Mouse (Mus musculus): ENCODE measurements at regions not wholly inside any gene's neighbourhood (a gene's known extent, or its start where the extent isn't known, plus 50 kb on each side); places are given as distances from the start of the nearest gene placed in this dataset.

DNA sequence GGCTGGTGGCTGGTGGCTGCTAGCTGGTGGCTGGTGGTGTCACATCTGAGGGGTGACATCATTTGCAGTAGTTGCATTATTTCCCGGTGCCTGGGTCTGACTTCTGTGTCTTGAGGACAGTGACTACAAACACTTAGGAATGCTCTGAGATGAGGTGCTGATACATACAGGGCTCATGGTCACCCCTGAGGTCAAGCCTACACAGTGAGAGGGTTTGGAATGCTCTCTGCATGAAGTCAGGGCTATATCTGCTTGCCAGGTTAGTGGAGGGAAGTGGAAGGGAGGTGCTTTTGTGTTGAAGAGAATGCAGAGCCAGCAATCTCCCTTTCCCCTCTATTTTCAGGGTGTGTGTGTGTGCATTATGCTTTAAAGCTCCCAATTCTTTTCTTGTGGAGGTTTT is 74.1 kb upstream of the Slc38a2 start:
- DNase-seq (ENCODE audit: low spot score in 2 of 2): no peak

GRCm38 (mm10) chr15:96772701-96773100 is 73.2 kb upstream of the Slc38a2 start:
- no peak for DNase-seq (ENCODE audit: low spot score in 2 of 2)

DNA sequence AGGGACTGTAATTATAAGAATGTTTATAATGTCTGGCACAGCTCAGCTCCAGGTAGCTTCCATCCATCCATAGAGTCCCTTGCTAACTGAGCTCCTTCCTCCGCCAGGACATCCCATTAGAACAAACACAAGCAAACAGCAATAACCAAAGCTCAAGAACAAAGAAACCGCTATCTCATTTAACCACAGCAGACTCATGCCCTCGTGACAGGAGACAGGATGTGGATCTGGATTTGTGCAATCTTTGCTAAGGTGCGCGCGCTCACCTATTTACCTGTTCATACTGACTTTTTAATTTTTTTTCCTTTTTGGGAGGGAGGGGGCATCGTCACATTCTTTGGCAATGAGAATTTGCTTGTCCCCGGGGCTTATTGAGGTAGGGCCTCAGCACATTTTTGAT is 71.3 kb upstream of the Slc38a2 start:
- DNase-seq (ENCODE audit: low spot score in 2 of 2): no peak

DNA sequence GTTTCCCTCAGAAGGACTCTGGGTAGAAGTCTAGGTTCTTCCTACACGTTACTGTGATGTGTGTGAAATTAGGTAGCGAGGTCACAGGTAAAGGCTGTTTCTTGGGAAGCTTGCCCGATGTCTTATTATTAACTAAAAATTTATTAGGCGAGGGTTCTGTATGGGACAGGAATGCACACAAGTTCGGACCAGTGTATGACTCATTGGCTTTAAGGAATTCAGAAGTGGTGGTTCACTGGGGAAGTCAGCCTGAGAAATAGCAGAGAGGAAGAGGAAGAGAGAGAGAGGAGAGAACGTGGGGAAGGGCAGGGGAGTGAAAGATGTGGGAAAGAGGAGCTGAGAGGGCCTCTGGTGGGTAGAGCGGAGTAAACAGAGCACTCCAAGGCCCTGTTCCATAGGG is 70.8 kb upstream of the Slc38a2 start:
- DNase-seq (ENCODE audit: low spot score in 2 of 2): no peak

GRCm38 (mm10) chr15:96769751-96770150 is 70.2 kb upstream of the Slc38a2 start:
- no peak for DNase-seq (ENCODE audit: low spot score in 2 of 2)

GRCm38 (mm10) chr15:96768301-96768993 is 68.9 kb upstream of the Slc38a2 start:
- DNase-seq (ENCODE audit: low spot score in 2 of 2): peak; percentile 22 to 28

DNA sequence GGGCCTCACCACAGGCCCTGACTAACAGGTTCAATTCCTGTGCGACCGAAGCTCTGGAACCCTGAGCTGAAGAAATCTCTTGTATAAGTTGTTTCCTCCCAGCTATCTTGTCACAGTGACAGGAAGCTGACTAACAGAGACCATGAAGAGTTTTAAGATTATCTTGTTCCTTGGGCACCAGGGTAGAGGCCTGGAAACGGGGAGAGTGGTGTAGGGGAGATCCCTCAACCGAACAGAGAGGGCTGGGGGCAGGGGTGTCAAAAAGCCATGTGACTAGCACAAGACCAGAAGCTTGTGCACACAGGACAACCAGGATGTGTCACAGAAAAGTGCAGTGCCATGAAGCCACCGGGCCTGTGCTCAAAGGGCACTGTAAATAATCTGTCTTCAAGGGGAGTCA is 67.7 kb upstream of the Slc38a2 start:
- DNase-seq (ENCODE audit: low spot score in 2 of 2): no peak

- DNase-seq (ENCODE audit: low spot score in 2 of 2): no peak
Observed at GRCm38 (mm10) chr15:96766238-96766637, 66.7 kb upstream of the Slc38a2 start.

DNA sequence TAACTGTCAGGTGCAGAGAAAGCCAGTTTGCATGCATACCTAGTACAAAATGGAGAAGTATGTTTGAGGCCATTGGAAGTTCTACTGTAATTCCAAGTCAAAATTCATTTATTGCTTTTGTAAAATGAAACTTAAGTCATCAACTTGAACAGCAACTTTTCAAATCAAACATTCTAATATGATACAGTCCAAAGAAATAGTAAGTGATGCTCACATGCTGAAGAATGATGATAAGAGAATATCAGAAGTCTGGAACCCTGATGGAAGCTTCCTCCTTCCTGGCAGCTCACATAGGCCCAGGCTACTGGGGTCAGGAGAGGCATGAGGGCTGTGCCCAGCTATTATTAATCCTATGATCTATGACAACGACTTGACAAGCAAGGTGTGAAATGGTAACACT is 64.1 kb upstream of the Slc38a2 start:
- DNase-seq (ENCODE audit: low spot score in 2 of 2): no peak

DNA sequence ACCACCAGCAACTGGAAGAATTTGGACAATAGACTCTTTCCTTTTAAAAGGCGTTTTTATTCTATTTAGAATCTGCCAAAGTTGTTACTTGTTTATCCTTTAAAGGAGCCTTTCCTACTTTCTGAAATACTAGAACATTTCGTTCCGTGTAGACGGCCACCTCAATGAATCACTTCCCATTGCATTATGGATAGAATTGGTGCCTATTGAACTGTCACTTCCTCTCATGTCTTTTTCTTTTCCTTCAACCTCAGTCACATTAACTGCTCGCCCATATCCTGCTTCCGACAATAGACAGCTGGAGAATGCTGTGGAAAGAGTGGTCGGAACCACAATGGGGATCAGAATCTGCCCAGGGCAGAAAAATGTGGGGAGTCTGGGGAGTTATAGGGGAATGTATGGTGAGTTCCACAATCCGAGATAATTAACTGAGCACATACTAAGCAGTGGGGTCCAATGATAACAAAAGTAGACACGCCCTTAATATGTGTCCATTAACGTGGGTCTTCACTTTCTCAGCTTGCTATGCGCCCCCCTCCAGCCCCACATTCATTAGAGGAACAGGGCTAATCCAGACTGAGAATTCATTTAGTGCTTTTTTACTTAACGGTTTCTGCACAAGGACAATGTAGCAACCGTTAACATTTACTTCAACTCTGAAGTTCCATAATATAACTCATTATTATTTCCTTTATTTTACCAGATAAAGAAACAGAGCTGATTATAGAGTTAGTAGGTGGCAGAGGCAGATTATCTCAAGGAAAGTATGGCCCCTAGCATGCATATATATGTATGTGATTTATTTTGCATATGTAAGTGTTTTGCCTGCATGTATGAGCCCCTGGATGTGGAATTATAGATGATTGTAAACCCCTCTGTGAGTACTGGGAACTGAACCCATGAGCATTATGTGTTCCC is 59.8 kb upstream of the Slc38a2 start:
- no peak for DNase-seq (ENCODE audit: low spot score in 2 of 2)

DNA sequence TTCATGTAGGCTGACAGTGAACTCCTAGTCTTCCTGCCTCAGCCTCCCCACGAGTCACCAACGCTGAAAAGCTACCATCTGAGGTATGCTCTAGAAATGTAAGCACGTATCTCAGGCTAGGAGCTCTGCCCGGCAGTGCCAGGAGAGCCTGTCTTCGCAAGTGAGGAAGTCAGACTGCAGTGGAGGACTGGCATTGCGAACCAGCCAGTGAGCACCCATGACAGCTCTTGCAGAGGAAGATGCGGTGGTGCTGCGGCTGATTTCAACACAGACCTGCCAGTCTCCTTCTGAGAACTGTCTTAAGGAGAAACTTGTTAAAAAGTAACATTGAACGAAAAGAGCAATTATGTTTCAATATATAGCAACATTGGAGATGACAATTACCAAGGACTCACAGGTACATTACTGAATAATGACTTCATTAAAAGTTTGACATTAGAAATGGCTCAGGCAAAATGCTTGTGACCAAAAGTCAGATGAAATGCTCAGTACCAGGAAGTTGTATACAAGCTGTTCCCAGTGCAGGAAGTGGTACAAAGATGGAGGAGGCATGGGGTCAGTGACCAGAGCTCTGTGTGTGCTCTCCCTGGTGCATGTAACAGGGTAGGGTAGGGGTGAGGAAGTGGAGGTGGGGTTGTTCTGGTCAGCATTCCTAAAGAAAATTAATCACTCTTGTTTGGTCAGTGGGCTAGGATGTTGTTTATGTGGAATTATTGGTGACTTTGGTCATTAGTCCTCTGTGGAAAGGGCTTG is 58.1 kb upstream of the Slc38a2 start:
- no peak for DNase-seq (ENCODE audit: low spot score in 2 of 2)

DNA sequence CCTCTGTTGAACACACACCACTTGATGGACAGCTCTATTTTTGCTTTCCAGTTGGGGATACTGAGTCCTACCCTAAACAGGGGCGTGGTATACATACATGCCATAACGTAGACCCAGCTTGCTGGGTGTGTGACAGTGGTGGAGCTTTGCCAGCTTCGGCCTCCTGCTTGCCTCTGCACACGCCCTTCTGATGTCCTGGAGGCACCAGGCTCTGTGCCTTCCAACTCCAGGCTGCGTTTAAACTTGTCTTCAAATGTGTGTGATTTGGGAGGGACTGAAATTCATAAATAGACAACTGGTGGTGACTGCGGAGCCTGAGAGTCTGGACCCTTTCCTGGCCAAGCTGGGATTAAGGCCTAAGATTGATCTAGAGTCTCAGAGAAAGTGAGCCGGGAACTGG is 56.9 kb upstream of the Slc38a2 start:
- DNase-seq (ENCODE audit: low spot score in 2 of 2): no peak

DNA sequence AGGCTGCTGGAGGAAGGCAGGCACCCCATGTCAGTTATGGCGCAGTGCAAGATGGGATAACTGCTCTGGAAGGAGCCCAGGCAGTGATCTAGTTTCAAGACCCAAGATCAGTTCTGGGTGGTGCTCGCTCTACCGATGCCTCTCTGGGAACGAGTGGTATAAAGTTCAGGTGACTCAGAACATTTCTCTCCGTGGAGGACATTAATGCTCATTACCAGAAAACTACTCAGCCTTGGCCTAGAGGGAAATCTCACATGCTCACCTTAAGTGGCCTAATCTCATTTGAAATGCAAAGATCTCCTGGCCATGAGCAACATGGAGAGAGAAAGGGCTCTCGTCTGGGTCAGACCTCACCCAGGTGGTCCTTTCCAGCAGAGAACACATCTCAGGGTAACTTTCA is 56.4 kb upstream of the Slc38a2 start:
- DNase-seq (ENCODE audit: low spot score in 2 of 2): no peak

- DNase-seq (ENCODE audit: low spot score in 2 of 2): no peak
Observed at GRCm38 (mm10) chr15:96755322-96755942, 55.9 kb upstream of the Slc38a2 start.

- DNase-seq (ENCODE audit: low spot score in 2 of 2): no peak
Observed at GRCm38 (mm10) chr15:96754079-96754478, 54.5 kb upstream of the Slc38a2 start.

DNA sequence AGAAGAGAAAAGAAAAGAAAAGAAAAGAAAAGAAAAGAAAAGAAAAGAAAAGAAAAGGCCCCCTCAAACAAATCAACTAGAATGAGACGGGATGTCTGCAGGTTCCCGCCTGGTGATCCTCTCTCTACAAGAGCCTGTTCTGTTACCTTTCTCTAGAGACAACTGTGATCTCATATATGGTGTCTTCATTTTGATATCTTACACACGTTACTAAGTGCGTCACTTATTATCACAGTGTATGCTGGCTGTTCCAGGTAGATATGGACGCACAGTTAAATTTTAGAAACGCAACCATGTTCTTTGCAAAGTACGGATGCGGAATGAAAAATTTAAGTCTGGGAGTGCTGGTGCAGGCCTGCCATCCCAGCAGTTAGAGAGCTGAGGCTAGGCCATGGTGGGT is 53.2 kb upstream of the Slc38a2 start:
- no peak for DNase-seq (ENCODE audit: low spot score in 2 of 2)

DNA sequence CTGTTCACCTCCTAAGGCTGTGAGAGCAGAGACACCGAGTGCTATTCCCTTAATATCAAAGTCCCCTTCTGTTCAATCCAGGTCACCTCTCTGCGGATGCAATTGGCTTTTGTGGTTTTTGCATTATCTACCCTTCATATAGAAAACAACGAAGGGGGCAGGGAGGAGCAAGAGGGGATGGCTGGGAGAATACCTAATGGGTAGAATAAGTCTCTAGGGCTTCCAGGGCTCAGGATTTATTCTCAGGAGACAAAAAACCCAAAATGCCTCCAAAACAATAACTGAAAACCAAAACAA is 52.5 kb upstream of the Slc38a2 start:
- no peak for DNase-seq (ENCODE audit: low spot score in 2 of 2)

DNA sequence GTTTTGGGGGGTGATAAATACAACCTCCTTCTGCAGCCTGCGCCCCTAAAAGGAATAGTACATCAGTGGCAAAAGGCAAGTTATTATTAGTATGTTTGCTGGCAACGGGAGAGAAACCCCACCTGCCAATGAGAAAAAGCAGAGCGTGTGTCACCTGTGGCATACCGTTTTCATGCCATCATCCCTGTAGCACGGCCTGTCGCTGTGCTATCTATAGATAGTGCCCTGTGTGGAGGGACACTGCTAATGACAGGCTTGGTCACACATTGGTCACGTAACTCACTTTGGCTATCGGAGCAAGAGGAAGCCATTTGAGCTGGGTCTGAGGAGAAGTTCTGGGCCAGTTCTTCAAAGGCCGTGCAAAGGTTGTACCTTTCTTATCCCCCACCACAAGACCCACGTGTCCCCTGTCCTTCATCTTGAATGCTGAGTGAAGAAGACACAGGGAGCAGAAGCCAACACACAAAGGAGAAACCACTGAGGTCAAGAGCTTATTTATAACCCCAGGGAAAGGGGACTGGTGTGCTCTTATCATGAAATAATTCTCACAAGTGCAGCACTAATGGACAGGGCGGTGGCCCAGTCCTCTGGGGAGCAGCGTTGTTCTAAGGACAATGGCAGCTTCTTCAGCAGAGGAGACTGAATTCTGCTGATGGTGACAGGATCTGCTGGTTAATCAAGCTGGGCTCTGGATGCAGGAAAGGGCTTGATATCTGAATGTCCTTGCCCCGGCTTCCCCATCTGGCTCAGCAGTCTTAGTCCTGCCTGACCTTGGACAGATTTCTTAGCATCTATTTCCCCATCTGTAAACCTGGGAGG is 51.9 kb upstream of the Slc38a2 start:
- DNase-seq (ENCODE audit: low spot score in 2 of 2): no peak

GRCm38 (mm10) chr15:96749534-96750256 is 50.2 kb upstream of the Slc38a2 start:
- no peak for DNase-seq (ENCODE audit: low spot score in 2 of 2)

Data from layer of hippocampus, postnatal 10 days (tissue).